Mouse (Mus musculus) CD4-positive, CD25-positive, alpha-beta regulatory T cell (primary cell): ENCODE results near the gene Siglecf. TPM values are rescaled to one million over a fixed set of nuclear protein-coding genes. Genes with fewer than 3 reads are reported as not detected.

Experiments
- polyA plus RNA-seq: library from polyadenylated mRNA; unstranded; fragments of 100-300 nt; shearing (Covaris generic); gene quantifications from one replicate; pipeline ENCODE4 v1.2.1, GENCODE M21; 2017

Siglecf gene
- not detected for polyA plus RNA-seq

DNA sequence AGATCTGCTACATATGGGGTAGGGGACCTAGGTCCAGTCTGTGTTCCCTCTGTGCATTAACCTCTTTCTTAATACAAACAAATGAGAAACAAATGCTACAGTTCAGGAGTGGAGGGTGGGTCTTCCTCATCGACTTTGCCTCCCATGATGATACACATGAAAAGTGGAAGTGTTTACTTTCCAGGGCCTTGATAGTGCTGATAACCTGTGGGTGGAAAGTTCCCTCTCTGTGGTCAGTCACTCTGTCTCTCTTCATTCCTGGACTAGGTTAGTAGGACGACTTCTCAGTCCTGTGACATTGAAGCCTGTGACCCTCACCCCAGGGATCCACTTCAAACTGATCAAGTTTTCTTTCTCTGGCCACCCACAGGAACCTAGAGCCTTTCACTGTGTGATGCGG is at the start of gene Siglecf:
Siglecf (plus strand) TSS at position 188 of the 400 bp plus-strand sequence.

DNA sequence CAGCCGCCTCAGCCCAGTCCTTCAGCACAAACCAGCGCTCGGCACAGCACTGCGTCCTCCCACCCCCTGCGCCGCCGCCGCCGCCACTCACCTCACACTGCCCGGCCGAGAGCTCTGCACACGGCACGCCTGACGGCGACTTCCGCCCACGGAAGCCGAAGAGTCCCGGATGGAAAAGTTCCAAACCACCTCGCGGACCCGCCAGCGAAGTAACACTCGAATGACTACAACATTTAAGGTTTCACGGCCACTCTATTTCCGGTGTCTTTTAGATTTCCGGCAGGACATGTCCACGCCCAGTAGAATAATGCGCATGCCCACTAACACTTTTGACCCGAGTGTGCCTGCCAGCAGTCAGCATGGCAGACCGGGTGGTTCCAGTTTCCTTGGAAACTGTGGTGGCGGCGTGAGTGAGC is 38.1 kb upstream of the Siglecf start, which contains the start of gene Zfp715:
Zfp715 (minus strand) TSS at position 282 of the 416 bp plus-strand sequence.

DNA sequence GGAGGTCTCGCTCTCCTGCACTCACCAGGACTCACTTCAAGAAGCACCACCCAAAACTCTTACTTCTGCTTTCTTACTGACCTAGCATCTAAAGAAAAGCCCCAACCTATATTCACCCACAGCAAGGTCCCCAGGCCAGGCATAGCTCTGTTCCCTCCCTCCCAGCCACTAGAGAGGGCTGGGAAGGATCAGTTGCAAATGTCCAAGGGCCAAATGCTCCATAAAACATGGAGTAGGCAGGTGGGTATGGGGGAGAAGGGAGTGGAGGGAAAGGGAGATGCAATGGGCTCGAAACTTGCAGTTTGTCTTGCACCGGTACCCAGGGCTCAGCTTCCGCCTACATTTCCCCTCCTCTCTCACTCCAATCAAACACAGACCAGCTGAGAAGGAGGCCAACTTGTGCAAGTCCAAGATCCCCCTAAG is 57.0 kb downstream of the Siglecf start, which contains the start of gene Siglecg:
Siglecg (plus strand) TSS at position 74 of the 423 bp plus-strand sequence.

Other genes with a start within 250 kb of the Siglecf start
- gene Zfp936, start 237.1 kb upstream of the Siglecf start, polyA plus RNA-seq, result not detected
- 18.1 TPM for gene Zfp715, start 38.0 kb upstream of the Siglecf start, polyA plus RNA-seq
- 0.78 TPM for gene Siglecg, start 56.9 kb downstream of the Siglecf start, polyA plus RNA-seq
- not detected for gene Lim2, start 76.3 kb downstream of the Siglecf start, polyA plus RNA-seq
- gene Nkg7, start 85.7 kb downstream of the Siglecf start, polyA plus RNA-seq, result 86.9 TPM
- gene Cldnd2, start 89.4 kb downstream of the Siglecf start, polyA plus RNA-seq, result not detected
- gene Etfb, start 92.7 kb downstream of the Siglecf start, polyA plus RNA-seq, result 121 TPM
- not detected for gene Gm45233, start 92.8 kb downstream of the Siglecf start, polyA plus RNA-seq
- 4.1 TPM for gene Vsig10l, start 111.8 kb downstream of the Siglecf start, polyA plus RNA-seq
- 0.16 TPM for gene Iglon5, start 138.7 kb downstream of the Siglecf start, polyA plus RNA-seq
- gene 4931406B18Rik, start 154.6 kb downstream of the Siglecf start, polyA plus RNA-seq, result not detected
- not detected for gene Cd33, start 193.1 kb downstream of the Siglecf start, polyA plus RNA-seq
- gene Zfp658, start 210.9 kb downstream of the Siglecf start, polyA plus RNA-seq, result 5.6 TPM
- 8.7 TPM for gene Zfp719, start 228.3 kb downstream of the Siglecf start, polyA plus RNA-seq